Mouse (Mus musculus): Measurements from ENCODE around the gene Adcy5.

GRCm38 (mm10) chr16:35193357-35193756, 38.7 kb downstream of the Adcy5 start:
- TF ChIP-seq EP300 (IDR thresholded peaks at IDR 0.05; ENCODE audit: low read depth in 1 of 2, low read length in 2 of 2), result no peak
- no peak for TF ChIP-seq CTCF (IDR thresholded peaks at IDR 0.05 in 2 of 3, conservative IDR thresholded peaks at IDR 0.05 in 1 of 3; ENCODE audit: control insufficient read depth in 1 of 3, insufficient read depth in 1 of 3, low read depth in 2 of 3, low read length in 3 of 3, poor library complexity in 1 of 3, severe bottlenecking in 1 of 3)
- TF ChIP-seq ZC3H11A (IDR thresholded peaks at IDR 0.05; ENCODE audit: low read depth, low read length), result no peak
- no peak for TF ChIP-seq POLR2A (IDR thresholded peaks at IDR 0.05; ENCODE audit: control insufficient read depth in 1 of 2, insufficient read depth in 1 of 2, low read depth in 1 of 2, low read length in 2 of 2, poor library complexity in 1 of 2)
- TF ChIP-seq USF2 (IDR thresholded peaks at IDR 0.05; ENCODE audit: borderline replicate concordance in 1 of 2, insufficient read depth in 1 of 2, low read depth in 1 of 2, low read length in 2 of 2), result no peak
- TF ChIP-seq NELFE (IDR thresholded peaks at IDR 0.05; ENCODE audit: low read depth, low read length), result no peak
- no peak for TF ChIP-seq ZMIZ1 (IDR thresholded peaks at IDR 0.05; ENCODE audit: low read depth, low read length)
- no peak for TF ChIP-seq E2F4 (IDR thresholded peaks at IDR 0.05; ENCODE audit: borderline replicate concordance, low read depth, low read length)
- TF ChIP-seq TAL1 (IDR thresholded peaks at IDR 0.05; ENCODE audit: low read length), result no peak
- no peak for TF ChIP-seq GATA1 (IDR thresholded peaks at IDR 0.05; ENCODE audit: low read depth, low read length)
- no peak for TF ChIP-seq SIN3A (IDR thresholded peaks at IDR 0.05; ENCODE audit: low read length)
- TF ChIP-seq TCF12 (IDR thresholded peaks at IDR 0.05; ENCODE audit: low read depth, low read length), result no peak
- TF ChIP-seq ZNF384 (IDR thresholded peaks at IDR 0.05; ENCODE audit: low read depth, low read length), result no peak

Data from MEL (cell line).